Mouse (Mus musculus) heart, postnatal 36 days (tissue): ENCODE data around the gene Msln. TPM values are rescaled to one million over a fixed set of nuclear protein-coding genes. Genes with fewer than 3 reads are reported as not detected.
"Not testable (repeated sequence)": the region's sequence is repeated elsewhere in the genome, so short reads cannot be mapped to it uniquely, and the experiment has no call there.

Experiments used
- DNase-seq, 2 experiments: peaks; one replicate each; pipeline ENCODE4 v3.0.0; 2021 to 2022
- intact Hi-C: fragments of 180-260 bp; cut with DNase I; formaldehyde crosslinking; loops from one replicate; pipeline ENCODE4 v1.15.1; 2025
- total RNA-seq, 2 experiments: library from RNA; stranded (reverse); gene quantifications; 2 replicates each; pipeline ENCODE4 v1.2.3; 2021

Msln gene
- total RNA-seq, 2 experiments from 2014 or later = 16.1 to 22.2 TPM

DNA sequence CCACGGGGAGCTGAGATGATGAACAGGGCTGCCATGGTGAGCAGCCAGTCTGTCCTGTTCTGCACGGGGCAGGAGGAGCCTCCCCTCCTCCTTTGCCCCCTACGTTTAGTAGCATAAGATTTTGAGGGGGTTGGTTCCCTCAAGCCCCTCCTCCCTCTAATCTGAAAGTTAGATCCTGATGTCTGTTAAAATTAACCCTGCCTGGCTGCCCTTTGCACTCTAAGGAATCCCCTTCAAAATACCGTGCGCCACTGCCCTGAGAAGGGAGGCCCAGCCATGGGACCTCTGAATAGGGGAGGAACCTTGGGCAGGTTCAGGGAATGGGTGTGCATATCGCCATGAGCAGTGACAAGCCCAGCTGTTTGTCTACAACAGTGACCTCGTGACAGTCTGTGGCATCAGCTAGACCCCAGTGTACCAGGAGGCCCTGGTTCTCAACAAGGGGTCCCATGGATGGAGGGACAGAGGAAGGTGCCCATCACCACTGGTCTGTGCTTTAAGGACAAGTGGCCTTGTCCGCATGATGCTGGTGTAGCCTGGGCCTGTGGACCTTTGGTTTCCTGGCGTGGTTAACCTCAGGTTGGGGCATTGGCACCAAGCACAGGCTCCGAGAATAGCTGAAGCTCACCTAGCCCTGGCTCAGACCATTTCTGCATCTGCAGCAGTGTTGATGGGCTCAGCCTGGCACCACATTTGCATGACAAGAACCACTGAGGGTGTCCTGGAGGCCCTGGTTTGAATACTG is 21.3 kb upstream of the Msln start:
- intact Hi-C loops = loop anchor here (2.0 kb wide), 1 partner anchor 17 kb away; the partner anchor contains the start of gene Fam173a
- no peak for DNase-seq

DNA sequence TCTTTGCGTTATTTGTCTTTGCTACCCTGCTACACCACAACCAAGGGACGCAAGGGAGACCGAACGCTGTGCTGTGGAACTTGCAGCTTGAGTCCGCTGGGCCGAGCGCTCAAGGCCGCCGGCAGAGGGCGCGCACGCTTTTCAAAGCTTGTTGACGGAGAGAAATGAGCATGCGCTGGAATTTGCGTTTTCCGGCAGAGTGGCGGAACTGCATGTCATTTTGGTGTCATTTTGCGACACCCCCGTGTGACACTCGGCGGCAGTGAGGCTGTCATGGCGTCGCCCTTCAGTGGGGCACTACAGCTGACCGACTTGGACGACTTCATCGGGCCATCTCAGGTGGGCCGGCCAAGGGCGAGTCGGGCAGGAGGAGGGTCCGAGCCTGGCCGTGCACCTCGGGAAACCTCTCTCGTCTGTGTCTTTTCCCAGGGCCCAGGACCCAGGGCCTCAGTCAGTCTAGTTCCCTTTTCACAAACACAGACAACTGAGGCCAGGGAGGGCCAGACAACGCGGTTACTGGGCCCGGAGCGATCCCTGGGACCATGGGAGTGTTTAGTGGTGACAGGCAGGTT is 19.5 kb upstream of the Msln start, which contains the start of gene Narfl:
Gene Narfl (plus strand): TSS at position 228 of the 572 bp plus-strand sequence.
- intact Hi-C loops = loop anchor here (1.0 to 2.0 kb wide), 3 partner anchors 19 to 28 kb away; partner anchors contain the start of gene Fam173a
- peak; percentile 98 to 99 for DNase-seq

DNA sequence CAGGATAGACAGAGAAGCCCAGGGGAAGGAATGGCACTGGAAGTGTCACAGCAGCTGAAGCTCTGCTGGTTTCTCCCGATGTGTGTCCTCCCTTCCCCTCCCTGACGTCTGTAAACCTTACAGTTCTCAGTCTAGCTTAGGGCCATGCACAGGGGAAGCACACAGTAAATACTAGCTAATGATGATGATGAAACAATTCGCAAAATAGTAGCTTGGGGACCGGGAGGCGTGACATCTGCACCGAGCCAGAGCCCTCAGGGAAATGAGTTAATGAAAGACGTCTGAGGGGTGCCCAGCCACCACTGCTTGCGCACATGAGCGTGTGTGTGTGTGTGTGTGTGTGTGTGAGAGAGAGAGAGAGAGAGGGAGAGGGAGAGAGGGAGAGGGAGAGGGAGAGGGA is 15.2 kb upstream of the Msln start:
- no peak for DNase-seq
- intact Hi-C loops = no loop called here

DNA sequence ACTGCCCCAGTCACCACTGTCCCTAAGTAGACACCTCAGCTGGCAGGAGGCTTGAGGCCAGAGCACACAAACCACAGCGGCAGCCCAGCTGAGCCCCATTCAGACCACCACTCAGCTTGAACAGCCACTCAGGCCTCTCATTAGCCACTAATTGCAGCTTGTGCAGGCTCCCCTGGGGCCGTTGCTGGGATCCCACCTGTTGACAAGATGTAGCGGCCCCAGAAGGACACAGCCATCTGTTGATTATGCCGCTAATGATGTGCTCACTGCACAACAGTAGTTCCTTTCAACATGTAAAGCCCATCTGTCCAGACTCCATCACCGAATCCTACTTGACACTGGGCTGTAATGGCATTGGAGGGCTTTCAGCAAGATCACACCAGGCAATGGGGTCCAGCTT is 11.7 kb upstream of the Msln start:
- DNase-seq = no peak
- intact Hi-C loops = no loop called here

DNA sequence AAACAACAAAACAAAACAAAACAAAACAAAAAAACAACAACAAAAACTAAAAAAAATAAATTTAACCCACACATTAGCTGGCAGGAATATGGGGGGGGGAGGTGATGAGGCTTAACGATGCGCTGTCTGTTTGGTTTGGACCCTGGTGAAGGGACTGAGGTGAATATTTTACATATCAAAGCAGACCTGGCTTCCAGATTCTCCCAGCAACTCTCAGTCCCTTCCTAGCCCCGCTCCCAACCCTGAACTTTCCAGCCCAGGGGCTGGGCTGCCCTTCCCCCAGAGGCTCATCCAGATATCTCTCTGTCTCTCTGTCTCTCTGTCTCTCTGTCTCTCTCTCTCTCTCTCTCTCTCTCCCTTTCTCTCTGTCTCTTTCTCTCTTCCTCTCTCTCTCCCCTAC is 8.4 kb upstream of the Msln start:
- DNase-seq = no peak
- intact Hi-C loops = no loop called here

DNA sequence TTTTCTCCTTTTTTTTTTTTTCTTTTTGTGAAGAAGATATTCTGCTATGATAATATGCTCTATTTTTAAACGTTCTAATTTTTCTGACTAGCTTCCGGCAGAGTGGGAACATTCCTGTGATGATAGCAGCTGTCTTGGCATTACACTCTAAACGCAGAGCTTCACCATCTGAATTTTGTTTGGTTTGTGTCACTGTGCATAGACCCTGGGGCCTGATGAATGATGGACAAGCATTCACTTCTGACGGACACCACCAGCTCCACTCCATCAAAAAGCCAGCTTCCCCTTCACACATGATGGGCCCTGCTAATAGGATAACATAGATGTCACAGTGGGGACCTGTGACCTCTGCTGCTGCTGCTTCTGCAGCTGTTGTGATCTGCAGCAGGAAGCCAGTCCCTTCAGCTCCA is 7.4 kb upstream of the Msln start:
- intact Hi-C loops = no loop called here

DNA sequence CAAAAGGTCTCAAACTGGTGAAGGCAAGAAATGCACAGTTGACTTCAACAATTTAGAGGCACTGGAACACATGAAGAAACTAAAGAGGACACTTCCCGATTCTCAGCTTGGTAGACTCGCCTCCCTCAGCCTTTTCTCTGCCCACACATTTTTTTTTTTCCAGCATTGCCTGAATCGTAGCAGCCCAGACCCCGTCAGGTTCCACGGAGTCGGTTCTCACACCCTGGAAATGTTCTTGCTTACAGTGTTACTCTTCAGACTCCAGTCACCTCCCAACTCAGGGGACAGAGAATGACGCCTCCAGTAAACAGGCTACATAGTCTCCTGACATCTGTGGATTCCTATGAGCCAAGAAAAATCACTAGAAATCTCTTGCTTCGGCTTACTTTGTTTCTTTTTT is 6.0 kb upstream of the Msln start:
- intact Hi-C loops = no loop called here
- no peak for DNase-seq

More for the DNA sequence above, 7.4 kb upstream of the Msln start:
- DNase-seq = no peak

DNA sequence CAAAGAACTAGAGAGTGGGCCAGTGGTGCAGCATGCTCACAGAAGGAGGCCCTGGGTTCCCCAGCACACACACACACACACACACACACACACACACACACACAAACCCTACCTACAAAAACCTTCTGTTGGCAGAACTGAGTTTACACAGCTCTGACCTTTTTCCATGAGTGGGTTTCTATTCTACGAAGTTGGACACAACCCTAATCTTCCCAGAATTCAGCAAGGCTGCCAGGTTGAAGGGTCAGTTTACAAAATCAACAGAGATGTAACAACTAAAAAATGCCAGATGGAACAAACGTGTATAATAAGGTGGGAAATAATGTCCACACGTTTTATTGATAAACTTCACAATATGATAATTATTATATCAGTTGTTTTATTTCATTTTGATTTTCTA is 3.5 kb upstream of the Msln start:
- no peak for DNase-seq
- intact Hi-C loops = no loop called here

DNA sequence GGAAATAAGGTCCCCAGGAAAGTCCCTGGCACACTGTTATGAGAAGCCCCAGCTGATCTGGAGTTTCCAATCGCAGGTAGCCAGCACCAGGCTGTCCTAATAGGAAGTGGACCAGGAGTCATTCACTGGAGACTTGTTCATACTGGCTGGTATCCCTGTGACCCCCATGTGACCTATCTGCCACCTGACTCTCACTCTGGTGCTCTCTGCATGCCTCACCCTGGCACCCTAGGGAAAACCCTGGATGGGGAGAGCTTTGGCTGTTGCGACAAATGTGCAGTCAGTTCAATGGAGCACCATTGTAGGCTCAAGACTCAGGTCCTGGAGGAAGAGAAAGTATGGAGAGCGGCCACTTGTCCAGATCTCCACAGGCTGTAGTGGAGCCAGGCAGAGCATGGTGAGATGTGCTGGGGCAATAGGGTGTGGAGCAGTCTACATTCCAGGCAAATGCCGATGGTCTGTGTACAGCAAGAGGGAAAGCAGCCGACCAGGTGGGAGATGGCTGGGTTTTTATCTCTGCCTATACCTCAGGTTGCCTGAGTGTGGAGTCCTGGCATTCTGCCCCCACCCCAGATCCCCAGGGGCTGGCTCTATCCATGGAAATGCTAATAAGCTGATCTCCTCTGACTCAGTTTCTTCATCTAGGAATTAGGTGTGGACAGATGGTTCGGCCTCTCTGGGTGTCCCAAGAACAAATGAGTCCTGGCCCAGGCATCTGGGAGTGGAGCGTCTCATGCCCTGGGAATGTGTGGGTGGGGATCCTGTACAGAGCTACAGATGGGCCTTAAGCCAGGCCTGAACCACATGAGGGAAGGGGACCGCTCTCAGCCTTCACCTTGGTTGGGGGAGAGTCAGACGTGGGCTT is 2.4 kb upstream of the Msln start:
- DNase-seq = no peak
- intact Hi-C loops = no loop called here

DNA sequence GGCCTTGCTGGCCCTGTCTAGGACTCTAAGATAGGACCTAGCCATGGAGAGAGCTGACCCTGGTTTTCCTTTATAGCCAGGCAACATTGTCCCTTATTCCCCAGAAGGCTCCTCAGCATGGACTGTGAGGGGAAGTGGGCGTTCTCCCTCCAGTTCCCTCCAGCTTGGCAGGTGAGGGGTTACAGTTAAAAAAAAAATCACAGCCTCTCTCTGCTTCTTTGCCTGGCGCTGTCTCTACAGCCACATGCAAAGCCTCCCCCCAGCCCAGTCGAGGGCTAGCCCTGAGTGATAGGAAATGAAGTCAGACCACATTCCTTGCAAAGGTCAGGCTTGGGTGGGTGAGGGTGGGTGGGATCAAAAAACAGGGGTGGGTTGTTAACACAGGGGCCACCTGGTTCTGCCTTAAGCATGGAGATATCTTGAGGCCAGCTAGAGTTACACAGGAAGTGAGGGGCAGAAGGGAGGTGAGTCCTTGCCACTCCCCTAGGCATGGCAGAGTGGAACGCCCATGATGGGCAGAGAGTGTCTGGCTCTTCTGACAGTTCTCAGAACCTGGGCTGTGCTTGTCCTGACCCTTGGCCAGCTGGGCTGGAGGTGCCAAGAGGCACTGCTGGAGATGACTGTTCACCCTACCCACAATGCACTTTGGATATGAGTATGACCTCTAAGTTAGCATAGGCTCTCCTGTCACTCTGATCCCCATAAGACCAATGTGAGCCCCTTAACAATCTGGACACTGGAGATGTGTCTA is 1.6 kb upstream of the Msln start:
- intact Hi-C loops = no loop called here
- no peak for DNase-seq

DNA sequence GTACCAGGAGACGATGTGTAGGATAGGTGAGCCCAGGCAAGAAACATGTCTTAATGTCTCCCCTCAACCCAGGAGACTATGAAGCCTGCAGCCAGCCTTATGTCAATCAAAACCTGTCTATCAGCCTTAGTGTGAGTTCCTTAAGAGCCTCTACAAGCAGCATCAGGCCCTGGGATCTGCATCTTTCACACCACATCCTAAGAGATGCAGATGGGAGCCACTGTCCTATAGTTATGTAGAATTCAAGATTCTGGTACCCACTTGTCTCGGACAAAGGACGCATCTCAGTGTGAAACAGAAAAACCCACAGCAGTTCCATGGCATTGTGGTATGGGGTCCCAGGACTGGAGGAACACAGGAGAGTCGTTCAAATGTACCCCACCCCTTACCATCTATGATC is 908 bp upstream of the Msln start:
- no peak for DNase-seq
- intact Hi-C loops = no loop called here

DNA sequence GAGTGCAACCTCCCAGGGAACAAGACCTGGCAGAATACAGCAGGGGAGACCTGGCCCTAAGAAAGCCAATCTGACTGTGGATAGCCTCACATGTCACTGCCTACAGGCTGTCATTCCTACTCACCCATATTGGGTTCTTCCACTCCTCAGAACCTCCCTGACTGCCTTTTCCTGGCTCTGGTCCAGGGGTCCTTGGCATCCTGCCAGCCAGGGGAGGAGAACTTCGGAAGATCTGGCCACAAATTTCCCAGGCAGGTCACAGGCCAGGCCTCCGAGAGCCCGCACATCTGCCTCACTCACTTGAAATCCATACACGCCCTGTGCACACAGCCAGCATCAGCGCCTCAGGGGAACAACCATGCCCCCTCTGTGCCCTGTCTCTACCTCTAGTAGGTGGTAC is 2.7 kb downstream of the Msln start:
- DNase-seq = peak in 1 of 2 experiments; percentile 47
- intact Hi-C loops = no loop called here

DNA sequence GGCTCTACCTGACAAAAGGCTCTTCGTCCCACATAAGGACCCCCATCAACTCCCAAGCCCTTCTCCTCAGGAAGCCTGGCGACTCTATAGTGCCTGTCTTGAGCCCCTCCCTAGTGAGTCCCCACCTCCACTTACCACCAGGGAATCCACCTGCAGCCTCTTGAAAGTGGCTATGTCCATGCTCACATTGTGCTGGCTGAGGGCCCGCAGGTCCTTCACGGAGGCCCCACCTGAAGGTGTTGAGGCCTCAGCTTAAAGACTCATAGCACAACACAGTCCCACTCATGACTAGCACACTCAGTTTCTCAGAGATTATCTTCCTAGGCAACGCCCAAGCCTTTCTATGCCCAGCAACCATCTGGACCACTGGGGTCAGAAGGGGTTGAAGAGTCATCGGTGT is 4.9 kb downstream of the Msln start:
- intact Hi-C loops = no loop called here
- DNase-seq = no peak

DNA sequence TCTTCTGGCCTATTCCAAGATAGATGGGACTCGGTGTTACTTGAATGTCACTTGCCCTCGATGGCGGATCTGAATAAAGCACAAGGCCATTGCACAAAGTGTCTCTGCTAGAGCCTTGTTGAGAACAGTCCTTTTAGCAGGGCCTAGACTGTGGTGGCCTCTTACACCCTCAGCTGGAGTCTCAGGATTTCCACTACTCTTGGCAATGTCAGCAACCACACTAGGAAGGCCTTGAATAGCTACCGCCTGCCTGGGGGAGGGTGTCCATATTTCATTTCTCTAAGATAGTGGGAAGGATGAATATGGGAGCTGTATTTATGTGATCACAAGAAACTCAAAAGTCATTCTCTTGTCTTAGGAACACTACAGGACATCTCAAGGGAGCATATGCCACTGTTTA is 5.9 kb downstream of the Msln start:
- DNase-seq = no peak
- intact Hi-C loops = no loop called here

DNA sequence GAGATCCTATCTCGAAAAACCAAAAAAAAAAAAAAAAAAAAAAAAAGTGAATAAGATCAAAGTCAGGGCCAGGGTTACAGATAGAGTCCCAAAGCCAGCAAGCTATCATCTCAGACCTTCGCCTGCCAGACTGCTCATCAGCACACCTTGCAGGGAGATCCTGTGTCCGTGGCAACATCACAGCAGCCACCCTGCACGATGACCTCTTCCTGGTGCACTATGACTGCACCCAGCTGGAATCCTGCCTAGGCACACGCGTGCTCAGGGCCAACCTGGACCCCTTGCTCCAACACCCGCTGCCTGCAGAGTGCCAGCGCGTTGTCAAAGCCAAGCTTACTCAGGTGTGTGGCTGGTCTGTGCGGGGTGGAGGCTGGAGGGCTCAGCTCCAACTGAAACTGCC is 9.9 kb downstream of the Msln start:
- intact Hi-C loops = no loop called here
- no peak for DNase-seq

DNA sequence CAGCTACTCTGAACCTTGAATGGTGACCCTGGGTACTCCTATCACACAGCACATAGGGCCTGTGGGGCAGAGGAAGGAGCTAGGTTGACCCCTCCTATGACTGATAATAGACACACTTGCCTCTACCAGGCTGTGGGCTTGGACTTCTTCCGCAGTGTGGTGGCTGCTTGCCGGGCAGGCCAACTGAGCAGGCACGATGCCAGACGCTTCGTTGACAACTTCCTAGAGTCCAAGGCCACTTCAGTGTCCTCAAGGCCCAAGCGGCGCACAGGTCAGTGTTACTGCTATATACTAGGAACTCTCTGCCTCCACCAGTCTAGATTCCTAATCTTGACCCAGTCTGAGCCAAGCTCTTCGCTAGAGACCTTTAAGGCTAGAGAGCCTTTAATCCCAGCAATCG is 10.3 kb downstream of the Msln start:
- intact Hi-C loops = no loop called here
- DNase-seq = no peak

DNA sequence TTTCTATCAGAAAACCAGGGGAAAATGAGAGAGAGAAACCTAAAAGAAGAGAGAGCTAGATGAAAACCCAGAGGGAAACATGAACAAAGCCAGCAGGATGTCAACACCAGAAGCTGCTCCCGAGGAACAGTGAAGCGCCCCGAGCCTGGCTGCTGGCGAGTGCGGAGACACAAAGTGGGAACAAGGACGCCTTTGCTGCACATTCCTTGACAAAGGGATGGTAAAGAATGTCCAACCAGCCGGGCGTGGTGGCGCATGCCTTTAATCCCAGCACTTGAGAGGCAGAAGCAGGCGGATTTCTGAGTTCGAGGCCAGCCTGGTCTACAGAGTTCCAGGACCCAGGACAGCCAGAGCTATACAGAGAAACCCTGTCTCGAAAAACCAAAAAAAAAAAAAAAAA is 12.7 kb downstream of the Msln start:
- not testable (repeated sequence) for DNase-seq

DNA sequence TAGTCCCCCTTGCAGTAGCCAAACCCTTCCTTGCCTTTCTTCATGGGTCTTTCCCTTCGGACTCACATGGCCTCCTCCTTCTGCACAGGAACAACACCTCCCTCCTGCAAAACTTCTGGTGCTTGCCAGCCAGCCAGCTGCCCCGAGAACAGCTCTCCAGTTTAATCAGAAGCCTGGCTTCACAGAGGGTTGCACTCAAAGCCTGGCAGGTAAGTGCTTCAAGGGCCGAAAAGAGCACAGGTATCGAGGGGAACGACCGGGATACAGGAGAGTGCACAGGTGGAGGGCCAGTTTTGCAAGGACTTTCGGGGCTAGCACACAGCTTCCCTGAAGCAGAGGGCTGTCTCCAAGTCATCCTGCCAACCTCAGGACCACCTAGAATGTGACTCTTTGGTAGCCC is 15.3 kb downstream of the Msln start:
- no peak for DNase-seq
- intact Hi-C loops = no loop called here

More for the DNA sequence above, 12.7 kb downstream of the Msln start:
- intact Hi-C loops = not testable (repeated sequence)

DNA sequence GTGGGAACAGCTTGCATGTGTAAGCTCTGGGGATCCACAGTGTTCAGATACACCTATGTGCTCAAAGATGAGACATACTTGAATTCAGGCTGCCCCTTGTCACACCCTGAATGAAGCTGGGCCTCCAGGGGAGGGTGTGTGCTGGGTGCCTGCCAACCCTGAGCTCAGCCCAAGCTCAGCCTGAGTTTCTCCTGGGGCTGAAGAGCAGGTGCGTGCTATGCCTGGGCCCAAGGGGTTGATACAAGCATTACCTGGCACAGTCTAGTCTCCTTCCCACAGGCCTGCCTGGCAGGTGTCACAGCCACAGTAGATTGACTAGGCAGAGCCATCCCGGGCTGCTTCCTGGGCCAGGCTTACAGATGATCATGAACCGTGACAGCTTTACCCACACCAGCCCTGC is 18.4 kb downstream of the Msln start, which contains the start of gene Mslnl:
Gene Mslnl (plus strand): TSS at position 298 of the 400 bp plus-strand sequence.
- no peak for DNase-seq
- intact Hi-C loops = no loop called here

DNA sequence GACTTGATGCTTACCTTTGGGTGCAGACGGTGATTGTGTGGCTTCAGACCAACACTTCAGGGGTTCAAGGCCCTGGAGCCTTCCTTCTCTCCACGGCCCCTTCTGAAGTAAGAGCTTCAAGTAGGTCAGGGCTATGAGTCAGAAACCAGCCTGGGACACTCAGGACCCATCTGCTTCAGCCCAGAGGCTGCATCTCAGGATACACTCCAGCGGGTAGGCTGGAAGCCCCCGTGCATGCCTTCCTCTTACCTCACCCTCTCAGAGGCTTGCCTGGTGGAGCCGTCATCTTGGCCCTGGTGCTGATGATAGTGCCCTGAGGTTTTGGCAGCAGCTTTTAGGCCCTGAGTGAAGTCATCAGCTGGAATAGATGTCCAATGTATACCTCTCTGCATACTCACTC is 18.9 kb downstream of the Msln start:
- no peak for DNase-seq
- intact Hi-C loops = no loop called here

DNA sequence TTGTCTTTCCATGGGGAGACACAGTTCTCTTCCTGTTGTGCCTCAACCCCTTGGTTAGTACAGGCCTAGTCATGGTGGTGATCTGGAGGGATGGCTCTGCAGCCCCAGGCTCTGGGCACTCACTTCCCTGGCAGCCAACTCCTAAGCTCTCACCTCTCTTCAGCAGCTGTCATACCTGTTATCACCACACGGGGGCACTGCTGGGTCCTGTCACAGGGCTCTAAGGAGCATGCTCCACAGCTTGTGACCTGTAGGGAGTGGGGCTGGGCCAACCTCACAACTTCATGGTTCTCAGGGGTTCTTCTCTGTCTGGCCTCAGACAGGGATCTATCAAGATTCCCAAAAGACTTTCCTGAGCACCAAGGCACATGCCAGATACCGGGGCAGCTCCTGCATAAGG is 22.1 kb downstream of the Msln start:
- intact Hi-C loops = loop anchor here (2.0 kb wide), 1 partner anchor 69 kb away; no protein-coding TSS in a partner anchor
- peak; percentile 79 to 88 for DNase-seq
